ENCODE assay signal across 27 mouse cellular contexts in genomic region chr12:116279181-116279580, GRCm38 (mm10). TPM values are rescaled to one million over a fixed set of nuclear protein-coding genes. Genes with fewer than 3 reads are reported as not detected.
A peak's percentile ranks its signal among the peaks of the same experiment; 100 is the strongest.
DNase-seq lines count a peak whose midpoint lies in the region; ATAC-seq and TF ChIP-seq lines count a peak whose summit lies in the region.
"Had no signal": no experiment of that assay in that cellular context is flagged by ENCODE, and none has a peak within 500 bp of the region (broad histone marks: within the 10 kb centered on the region; RNA-seq: fewer than 3 reads in every experiment).

No protein-coding gene starts in this region.

- DNase-seq in MEL-GATA-1-ER (ENCODE audit: extremely low read depth, low read depth) = peak; percentile 39
- no peak for DNase-seq in thymus, postnatal 0 days (ENCODE audit: low spot score)
- no peak for DNase-seq in gastrocnemius, adult 2 months
- no peak for DNase-seq in embryo, embryonic 10.5 days (ENCODE audit: low spot score)
- DNase-seq: cerebellum, adult 11-12 months; cerebellum, postnatal 36 days; gastrocnemius, postnatal 36 days; heart, adult 2 months; heart, postnatal 14 days had no signal

- H3K9ac ChIP-seq in liver, embryonic 15.5 days = no peak overlapping the region
- H3K9ac ChIP-seq: heart, embryonic 15.5 days; hindbrain, embryonic 14.5 days had no signal

- no peak for TF ChIP-seq CTCF in gastrocnemius, adult 2 months (IDR thresholded peaks at IDR 0.05)

- intact Hi-C loops in gastrocnemius, adult 2 months (cut with DNase I) = no loop called here

- ATAC-seq in megakaryocyte, adult 5-6 weeks (ENCODE audit: poor library complexity, severe bottlenecking) = no peak
- no peak for ATAC-seq in liver, embryonic 15.5 days (ENCODE audit: insufficient read depth)
- ATAC-seq: forebrain, embryonic 14.5 days; intestine, postnatal 0 days had no signal

- H3K27ac ChIP-seq in liver, embryonic 15.5 days (replicated peaks) = peak overlapping the region; percentile 48
- H3K27ac ChIP-seq in gastrocnemius, adult 2 months = no peak overlapping the region
- H3K27ac ChIP-seq: heart, adult 2 months had no signal

- peak overlapping the region; percentile 60 for H3K4me3 ChIP-seq in megakaryocyte, embryonic 14.5 days (replicated peaks)
- no peak overlapping the region for H3K4me3 ChIP-seq in liver, embryonic 15.5 days (replicated peaks)
- no peak overlapping the region for H3K4me3 ChIP-seq in gastrocnemius, adult 2 months
- H3K4me3 ChIP-seq: heart, adult 2 months had no signal

- H3K36me3 ChIP-seq in megakaryocyte, embryonic 14.5 days (replicated peaks; ENCODE audit: low read length) = no peaks in the 10 kb centered on the region
- no peaks in the 10 kb centered on the region for H3K36me3 ChIP-seq in liver, embryonic 15.5 days (replicated peaks)
- H3K36me3 ChIP-seq: embryonic facial prominence, embryonic 10.5 days; forebrain, embryonic 10.5 days; heart, embryonic 15.5 days had no signal

- no peak overlapping the region for H3K4me2 ChIP-seq in liver, embryonic 15.5 days

- H3K27me3 ChIP-seq in megakaryocyte, embryonic 14.5 days (replicated peaks) = no peaks in the 10 kb centered on the region
- H3K27me3 ChIP-seq in liver, embryonic 15.5 days = no peaks in the 10 kb centered on the region

- H3K9me3 ChIP-seq in megakaryocyte, embryonic 14.5 days = no peaks in the 10 kb centered on the region
- H3K9me3 ChIP-seq in liver, embryonic 15.5 days (replicated peaks) = no peaks in the 10 kb centered on the region
- H3K9me3 ChIP-seq: embryonic facial prominence, embryonic 10.5 days; forebrain, embryonic 10.5 days; heart, embryonic 15.5 days had no signal

- H3K4me1 ChIP-seq in megakaryocyte, embryonic 14.5 days = peaks cover 50% of the 10 kb centered on the region
- H3K4me1 ChIP-seq in liver, embryonic 15.5 days (replicated peaks) = peaks cover 63% of the 10 kb centered on the region

- WGBS in liver, embryonic 15.5 days (ENCODE audit: insufficient replicate concordance) = 66% methylated on average over 2 of the region's 2 CpGs

RNA-seq across cellular contexts. Expression of gene Esyt2, which starts 1.8 kb away (rescaled TPM):
- 3.8 and 4.3 TPM in 2 replicates for polyA plus RNA-seq in megakaryocyte, embryonic 14.5 days (2012; ENCODE audit: insufficient read depth, low replicate concordance)
- 44.7 and 46.6 TPM in 2 replicates for total RNA-seq in megakaryocyte, adult 5-6 weeks (2015)
- total RNA-seq in megakaryocyte, adult 5-6 weeks (2017) = 49.9 and 65.6 TPM in 2 replicates
- 9.0 and 11.6 TPM in 2 replicates for polyA plus RNA-seq in liver, embryonic 15.5 days (2015; fragmentation: Nextera tagmentation; extraction: Ambion mirVana)
- 19.5 and 23.6 TPM in 2 replicates for polyA plus RNA-seq in thymus, postnatal 0 days (2015; fragmentation: Nextera tagmentation; extraction: Ambion mirVana)
- total RNA-seq in gastrocnemius, adult 2 months (2021) = 10 to 100 TPM; 28.2 to 28.9 TPM

RNA-seq across cellular contexts. Expression of gene Gm11027, which starts 4.0 kb away (rescaled TPM):
- not detected in 2 replicates for polyA plus RNA-seq in megakaryocyte, embryonic 14.5 days (2012; ENCODE audit: insufficient read depth, low replicate concordance)
- total RNA-seq in megakaryocyte, adult 5-6 weeks (2015) = not detected in 2 replicates
- total RNA-seq in megakaryocyte, adult 5-6 weeks (2017) = not detected in 2 replicates
- not detected in 2 replicates for polyA plus RNA-seq in liver, embryonic 15.5 days (2015; fragmentation: Nextera tagmentation; extraction: Ambion mirVana)
- not detected in 2 replicates for polyA plus RNA-seq in thymus, postnatal 0 days (2015; fragmentation: Nextera tagmentation; extraction: Ambion mirVana)
- total RNA-seq in gastrocnemius, adult 2 months (2021) = not detected
- total RNA-seq: adrenal gland, adult 8-10 months; adrenal gland, postnatal 4 days; gastrocnemius, adult 8-10 months; gastrocnemius, postnatal 36 days; heart, adult 2 months; heart, postnatal 14 days; hematopoietic stem cell, adult 5-6 weeks had no signal
- polyA plus RNA-seq: brain, embryonic 14.5 days; C2C12; embryonic facial prominence, embryonic 10.5 days; embryonic facial prominence, embryonic 14.5 days; erythroblast, embryonic 14.5 days; forebrain, embryonic 10.5 days; forebrain, embryonic 14.5 days; heart, adult 2 months; heart, embryonic 11.5 days; heart, embryonic 15.5 days; hindbrain, embryonic 14.5 days; intestine, postnatal 0 days had no signal

RNA-seq across cellular contexts. Expression of gene Wdr60, which starts 16.4 kb away (rescaled TPM):
- 2.0 TPM in 1 of 2 replicates, not detected in the other for polyA plus RNA-seq in megakaryocyte, embryonic 14.5 days (2012; ENCODE audit: insufficient read depth, low replicate concordance)
- total RNA-seq in megakaryocyte, adult 5-6 weeks (2015) = 0.27 TPM in 1 of 2 replicates, not detected in the other
- 0.40 and 0.94 TPM in 2 replicates for total RNA-seq in megakaryocyte, adult 5-6 weeks (2017)
- polyA plus RNA-seq in liver, embryonic 15.5 days (2015; fragmentation: Nextera tagmentation; extraction: Ambion mirVana) = 3.1 TPM in 2 replicates
- 6.7 and 9.5 TPM in 2 replicates for polyA plus RNA-seq in thymus, postnatal 0 days (2015; fragmentation: Nextera tagmentation; extraction: Ambion mirVana)
- 10 to 100 TPM; 10.0 to 18.8 TPM for total RNA-seq in gastrocnemius, adult 2 months (2021)
